Mouse (Mus musculus): ENCODE measurements around the gene Suclg1.

Gene Suclg1

DNA sequence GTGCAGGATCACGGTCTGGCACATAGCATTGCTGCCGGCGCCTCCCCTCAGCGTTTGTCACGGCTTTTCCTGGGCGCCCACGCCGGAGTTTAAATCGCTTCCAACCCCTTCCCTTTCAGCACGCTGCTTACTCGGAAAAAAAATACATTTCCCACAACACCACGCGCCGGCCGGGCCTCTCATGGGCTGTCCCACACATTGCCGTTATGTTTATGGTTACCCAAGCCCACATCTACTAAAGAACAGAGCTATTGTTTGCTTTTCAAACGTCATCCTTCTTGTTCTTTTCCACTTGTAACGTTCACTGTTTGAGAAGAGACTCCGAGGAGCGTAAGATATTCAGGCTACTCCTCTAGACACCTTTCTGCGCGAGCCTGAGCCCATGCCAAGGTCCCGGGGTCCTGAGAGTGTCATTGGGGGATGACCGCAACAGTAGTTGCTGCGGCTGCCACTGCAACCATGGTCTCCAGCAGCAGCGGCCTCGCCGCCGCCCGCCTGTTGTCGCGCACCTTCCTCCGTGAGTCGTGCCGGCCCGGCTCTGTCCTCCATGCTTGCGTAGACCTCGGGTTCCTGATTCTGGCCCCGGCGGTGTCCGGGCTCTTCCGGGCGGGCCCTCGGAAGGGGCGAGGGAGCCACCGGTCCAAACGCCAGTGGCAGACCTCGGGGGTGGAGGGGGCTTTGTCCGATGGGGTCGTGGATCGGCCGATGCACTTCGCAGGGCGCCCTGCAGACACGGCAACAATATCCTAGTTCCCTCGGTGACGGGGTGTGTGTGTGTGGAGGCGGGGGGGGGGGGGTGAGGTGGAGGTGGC lies at the start of gene Suclg1:
TSS of gene Suclg1 (plus strand) at position 146 of the 812 bp plus-strand sequence.
- peak; percentile 88 for DNase-seq

DNA sequence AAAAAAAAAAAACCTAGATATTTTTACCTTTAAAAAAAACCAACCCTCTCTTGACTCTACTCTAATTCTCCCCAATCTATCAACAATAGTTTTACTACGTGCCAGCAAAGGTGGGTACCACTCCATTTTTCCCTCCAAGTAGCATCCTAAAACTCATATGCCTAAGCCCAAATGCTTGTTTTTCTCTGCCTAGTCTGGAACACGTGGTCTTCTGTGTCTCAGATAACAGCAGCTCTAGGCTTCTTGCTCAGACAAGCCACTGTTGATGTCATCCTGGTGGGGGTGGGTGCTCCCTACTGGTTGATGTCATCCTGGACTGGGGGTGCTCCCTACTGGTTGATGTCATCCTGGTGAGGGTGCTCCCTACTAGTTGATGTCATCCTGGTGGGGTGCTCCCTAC lies 44.5 kb upstream of the Suclg1 start:
- DNase-seq = no peak

DNA sequence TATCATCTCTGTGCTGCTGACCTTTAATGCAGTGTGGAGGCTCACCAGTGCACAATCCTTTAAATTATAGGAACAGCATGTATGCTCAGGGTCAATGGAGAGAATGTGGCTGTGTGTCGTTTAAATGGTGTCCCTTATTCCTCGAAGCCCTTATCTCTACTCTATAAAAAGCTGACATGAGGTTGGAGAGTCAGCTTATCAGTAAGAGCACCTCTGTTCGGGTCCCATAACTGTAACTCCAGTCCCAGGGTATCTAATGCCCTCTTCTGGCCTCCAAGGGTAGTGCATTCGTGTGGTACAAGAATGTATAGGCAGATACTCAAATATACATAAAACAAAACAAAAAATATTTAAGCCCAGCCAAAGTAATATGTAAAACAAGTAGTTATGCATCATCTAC lies 43.2 kb upstream of the Suclg1 start:
- DNase-seq = no peak

DNA sequence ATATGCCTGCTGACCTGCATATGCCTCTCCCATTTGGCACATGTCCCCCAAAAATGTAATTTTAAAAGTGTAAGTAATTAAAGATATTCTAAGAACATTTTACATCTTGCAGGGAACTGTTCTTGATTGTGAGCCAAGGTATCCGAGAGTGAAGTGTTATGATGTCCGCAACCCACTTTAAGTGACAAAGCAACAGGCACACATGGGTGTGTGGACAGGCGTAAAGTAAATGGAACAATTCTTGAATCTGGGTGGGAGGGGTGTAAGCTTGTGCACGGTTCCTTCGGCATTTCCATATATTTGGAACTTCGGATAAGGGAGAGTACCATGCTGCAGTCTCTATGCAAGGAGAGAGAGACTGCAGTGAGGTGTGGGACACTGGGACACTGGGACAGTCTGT lies 38.6 kb upstream of the Suclg1 start:
- no peak for DNase-seq

DNA sequence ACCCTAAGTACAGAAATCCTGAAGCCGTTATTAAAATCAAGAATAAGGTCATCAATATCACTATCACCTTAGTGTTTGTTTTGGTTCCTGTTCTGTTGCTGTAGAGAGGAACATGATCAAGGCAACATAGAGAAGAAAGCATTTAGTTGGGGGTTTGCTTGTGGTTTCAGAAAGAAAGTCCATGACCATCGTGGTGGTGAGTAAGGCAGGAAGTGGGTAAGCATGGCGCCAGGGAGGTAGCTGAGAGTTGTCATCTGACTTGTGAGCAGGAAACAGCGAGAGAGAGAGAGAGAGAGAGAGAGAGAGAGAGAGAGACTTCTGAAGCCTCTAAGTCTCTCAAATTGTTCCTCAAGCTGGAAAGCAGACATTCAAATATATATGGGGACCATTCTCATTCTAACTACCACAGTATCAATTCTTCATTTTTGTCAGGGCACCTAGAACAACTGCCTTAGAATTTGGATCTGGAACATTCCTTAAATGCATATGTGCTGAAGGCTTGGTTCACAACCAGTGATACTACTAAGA lies 37.7 kb upstream of the Suclg1 start:
- DNase-seq = no peak

DNA sequence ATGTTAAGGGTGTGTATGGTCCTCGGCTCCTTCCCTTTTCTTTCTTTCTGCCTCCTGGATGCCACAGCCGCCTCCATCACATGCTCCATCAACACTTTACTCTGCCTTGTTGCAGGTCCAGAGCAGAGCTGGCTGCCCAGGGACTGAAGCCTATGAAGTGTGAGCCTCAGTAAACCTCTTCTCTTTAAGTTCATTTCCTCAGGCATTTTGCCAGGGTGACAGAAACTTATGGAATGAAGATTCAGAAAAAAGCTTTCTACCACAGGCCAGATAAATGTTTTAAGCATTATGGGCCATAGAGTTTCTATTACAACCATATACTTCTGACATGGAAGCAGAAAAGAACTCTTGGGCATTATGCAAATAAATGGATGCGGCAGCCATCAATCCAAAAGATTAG lies 37.1 kb upstream of the Suclg1 start:
- no peak for DNase-seq

DNA sequence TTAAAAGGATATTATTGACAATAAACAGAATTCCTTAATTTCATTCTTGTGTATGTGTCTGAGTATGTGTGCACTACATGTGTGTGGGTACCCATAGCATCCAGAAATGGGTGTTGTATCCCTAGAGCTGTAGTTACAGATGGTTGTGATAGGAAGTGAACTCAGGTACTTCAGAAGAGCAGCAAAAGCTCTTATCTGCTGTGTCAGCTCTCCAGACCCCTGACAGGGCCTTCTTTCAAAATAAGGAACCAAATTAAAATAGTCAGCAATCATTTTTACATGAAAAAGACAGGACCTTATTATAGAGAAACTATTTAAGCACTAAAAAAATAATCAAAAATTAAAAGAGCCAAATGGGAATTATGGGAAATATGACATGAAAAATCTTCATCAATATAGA lies 36.6 kb upstream of the Suclg1 start:
- no peak for DNase-seq

DNA sequence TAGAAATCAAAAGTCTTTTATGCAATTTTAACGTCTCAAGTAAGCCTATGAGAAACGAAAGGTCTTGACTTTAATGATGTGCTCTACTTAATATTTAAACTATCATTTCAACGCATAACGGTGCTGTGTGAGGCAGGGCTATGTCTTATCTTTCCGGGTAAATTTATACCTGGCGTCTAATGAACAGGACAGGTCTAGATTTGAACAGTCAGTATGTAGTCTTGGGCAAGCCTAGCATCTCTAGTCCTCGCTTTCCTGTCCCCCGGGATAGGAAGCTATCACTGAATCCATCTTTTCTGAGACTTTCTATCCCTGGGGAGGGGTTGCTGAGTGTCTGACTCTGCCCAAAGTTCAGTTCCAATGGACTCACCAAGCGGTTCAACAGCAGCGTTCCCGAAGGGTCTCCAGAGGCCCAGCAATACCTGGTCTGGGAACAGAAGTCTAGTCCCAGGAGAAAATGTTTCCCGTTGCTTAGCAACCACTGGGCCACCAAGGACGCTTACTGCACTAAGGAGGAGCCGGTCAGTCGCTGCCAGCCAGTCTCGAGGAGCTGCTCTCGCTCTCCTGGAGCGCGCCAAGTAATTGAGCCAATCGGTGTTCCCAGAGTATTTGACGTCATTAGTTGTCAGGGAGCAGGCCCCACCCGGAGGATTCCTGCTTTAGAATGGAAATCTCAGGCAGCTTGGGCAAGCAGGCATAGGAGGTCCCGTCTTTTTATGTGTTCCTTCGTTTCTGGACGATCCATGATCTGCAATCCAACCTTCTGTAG lies 26.8 kb upstream of the Suclg1 start, which contains the start of gene Dnah6:
TSS of gene Dnah6 (minus strand) at position 463 of the 769 bp plus-strand sequence.
- DNase-seq = peak; percentile 93

DNA sequence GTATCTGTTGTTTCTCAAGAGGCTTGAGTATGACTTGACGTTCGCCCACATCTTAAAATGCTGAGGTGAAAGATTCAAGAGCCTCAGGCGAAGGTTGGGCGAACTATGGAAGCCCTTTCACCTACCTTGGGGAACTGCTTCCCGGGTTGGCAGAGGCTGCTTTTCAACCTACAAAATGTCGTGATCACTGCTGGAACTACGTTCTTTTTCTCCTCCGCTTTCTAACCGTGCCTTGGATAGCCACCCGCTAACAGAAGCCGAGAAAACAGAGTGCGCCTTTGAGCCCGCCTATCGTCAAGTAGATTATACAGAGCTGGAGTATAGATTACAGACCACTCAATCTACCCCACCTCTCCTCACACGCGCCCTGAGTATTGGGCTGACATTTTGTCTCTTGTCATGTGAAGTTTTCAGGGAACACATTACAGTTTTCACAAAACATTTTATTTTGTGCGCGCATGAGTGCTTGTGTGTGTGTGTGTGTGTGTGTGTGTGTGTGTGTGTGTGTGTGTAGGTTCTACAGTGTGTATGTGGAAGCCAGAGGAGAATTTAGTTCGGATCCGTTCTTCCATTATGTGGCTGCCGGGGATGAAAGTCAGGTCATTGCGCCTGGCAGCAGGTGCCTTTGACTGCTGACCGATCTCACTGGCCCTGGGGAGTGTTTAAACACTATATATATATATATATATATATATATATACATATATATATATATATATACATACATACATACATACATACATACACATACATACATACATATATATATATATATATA lies 26.0 kb upstream of the Suclg1 start:
- DNase-seq = no peak

DNA sequence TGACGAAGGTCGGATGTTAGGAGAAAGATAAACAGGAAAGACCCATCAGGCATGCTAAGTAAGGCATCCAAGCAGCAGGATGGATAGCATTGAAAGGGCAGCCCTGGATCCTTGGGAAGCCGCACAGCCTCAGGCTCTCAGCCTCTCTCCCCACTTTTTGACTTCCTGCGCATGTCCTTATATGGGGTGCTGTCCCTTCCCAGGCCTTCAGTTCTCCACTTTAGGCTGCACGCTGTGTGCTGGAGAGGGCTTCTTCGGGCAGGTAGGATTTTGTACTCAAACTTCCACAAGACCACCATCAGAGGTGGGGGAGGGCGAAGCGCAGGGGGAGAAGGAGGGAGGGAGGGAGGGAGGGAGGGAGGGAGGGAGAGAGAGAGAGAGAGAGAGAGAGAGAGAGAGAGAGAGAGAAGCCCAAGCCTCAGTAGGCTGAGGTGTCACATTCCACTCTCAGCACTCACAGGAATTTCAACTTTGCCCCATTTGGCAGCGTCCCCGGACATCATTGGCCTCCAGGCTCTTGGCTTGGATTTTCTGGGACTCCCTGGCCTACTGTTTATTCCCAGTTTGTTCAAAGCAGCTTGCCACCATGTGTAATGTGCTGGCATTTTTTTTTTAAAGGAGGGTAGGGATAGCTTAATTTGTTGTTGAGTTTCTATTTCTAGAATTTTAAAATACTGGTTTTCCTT lies 25.2 kb upstream of the Suclg1 start:
- peak; percentile 49 for DNase-seq

DNA sequence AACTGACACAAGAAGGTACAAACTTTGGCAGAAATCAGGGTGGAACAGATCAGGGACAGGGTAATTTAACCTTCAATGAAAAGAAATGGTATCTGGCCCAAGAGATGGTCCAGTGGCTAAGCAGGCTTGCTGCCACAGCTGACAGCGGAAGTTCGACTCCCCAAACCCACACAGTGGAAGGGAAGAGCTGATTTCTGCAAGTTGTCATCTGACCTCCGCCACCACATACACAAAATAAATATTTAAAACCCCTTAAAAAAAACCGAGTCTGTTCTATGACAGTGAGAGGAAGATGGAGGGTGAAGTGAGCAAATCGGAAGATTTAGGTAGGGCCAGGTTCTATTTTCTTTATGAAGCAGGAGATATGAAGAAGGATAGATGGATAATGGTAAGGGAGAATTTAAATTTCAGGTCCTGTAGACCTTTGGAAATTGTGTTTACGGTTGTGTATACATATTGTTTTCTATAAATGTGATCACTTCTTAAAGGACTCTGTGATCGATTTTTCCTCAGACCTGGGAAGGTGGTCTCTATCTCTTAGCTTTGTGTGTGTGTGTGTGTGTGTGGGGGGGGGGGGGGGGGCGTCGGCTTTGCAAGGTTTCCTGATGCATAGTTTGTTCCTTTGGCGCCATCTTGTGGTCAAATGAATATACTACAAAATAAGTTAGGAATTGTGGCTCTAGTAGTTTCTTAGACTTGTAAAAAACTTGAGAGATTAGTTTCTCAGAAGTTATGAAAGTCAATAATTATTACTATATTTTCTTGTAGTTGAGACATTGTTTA lies 20.6 kb upstream of the Suclg1 start:
- DNase-seq = no peak

DNA sequence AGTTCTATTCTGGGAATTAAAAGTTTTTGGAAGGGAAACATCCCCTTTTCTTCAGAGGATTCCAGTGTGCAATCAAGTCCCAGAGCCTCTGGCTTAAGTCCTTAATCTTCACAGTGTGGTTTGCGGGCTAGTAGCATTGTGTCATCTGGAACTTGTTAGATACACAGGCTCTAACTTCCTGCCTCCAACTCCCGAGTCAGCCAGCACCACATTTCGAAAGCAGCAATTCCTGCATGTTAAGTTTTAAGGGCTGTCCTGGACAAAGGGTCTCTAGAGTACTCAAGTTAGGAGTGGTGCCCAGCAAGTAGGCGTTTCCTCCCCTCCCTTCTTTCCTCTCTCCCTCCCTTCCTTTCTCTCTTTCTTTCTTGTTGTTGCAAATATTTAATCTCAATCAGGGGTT lies 19.8 kb upstream of the Suclg1 start:
- DNase-seq = no peak

DNA sequence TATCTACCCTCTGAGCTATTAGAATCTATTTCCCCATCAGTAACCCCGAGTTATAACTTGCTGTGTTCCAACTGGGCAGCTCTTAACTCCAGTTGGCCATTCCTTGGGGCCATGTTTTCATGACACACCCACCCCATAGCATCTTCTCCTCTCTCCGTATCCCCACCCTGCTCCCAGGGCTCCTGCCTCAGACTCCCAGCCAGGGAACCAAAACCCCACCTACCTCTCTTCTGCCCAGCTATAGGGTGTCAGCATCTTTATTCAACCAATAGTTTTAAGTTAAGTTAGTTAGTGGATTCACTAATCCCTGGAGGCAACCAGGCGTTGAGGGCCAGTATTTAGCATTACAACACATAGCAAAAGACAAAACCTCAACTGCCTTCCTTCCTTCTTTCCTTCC lies 19.3 kb upstream of the Suclg1 start:
- no peak for DNase-seq

DNA sequence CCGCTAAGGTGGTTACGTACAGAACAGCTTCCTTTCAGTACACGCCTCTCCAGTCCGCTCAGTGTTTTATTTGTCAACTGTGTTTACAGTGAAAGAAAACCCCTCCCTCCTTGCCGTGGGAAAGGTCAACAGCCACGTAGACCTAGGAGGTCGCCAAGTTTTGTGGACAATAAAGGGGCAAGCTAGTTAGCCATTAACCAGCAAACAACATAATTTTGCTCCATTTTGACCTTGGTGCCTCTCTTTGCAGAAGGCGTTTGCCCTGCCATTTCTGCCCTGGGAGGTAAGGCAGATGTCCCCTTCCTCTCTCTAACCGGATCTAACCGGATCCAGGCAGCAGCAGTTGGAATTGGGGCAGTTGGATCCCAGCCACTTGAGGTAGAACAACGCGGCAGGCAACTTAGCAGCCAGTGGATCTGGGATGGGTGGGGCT lies 16.0 kb upstream of the Suclg1 start:
- DNase-seq = no peak

DNA sequence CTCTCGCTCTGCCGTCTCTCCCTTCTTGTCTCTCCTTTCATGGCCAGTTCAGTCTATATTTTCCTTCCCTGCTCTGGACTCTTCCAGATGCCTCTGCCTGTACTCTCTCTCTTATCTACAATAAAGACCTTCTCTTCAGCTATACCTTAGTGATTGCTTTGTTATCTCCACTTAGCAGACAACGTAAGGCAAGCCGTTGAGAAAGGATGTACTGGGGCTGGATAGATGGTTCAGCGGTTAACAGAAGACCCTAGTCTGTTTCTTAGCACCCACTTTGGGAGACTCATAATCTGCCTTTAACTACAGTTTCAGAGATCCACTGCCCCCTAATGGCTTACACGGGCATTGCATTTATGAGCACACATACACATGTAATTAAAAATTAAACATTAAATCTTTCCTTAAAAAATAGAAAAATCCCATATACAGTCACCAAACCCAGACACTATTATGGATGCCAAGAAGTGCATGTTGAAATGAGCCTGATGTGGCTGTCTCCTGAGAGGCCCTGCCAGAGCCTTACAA lies 14.9 kb upstream of the Suclg1 start:
- DNase-seq = no peak

DNA sequence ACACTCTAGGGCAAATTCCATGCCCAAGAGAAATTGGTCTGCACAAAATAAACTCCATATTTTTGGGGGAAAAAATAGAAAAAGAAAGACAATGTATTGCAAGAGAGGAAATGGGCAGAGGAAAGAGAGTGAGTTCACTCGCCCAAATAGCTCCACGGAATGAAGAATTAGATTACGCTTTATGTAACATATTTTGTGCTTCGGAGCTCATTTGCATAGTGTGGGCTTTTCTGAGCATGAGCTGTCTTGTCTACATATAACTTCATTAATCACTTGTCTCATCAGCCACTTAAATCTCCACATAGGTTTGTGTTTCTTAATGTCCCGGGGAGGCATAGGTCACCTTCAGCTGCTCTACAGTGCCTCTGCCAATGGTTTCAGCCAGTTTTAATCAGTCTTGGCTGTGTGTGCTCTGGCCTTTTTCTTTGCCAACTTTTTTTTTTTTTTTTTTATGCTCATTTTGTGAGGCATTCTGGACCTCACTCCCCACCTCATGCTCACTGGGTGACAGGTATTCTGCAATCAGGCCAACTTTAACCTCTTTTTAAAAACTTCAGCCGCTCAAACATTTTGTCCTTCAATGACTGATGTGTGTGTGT lies 13.8 kb upstream of the Suclg1 start:
- no peak for DNase-seq

DNA sequence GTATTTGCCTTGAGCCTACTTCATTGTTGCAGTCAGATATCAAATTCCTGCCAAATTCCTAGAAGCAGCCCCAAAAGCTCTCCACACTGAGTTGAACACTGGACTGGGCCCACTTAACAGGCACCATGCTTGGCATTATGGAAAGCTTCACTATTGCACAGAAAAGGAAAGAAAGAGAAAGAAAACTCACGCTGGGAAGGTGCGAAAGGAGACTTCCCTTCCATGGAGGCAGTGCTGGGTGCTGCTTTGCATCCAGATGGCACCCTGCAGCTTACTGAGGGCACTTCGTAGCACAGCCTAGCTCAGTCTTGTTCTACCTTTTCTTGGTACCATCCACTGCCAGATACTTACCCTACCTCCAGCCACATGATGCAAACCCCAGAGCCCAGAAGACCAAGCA lies 12.5 kb upstream of the Suclg1 start:
- no peak for DNase-seq

DNA sequence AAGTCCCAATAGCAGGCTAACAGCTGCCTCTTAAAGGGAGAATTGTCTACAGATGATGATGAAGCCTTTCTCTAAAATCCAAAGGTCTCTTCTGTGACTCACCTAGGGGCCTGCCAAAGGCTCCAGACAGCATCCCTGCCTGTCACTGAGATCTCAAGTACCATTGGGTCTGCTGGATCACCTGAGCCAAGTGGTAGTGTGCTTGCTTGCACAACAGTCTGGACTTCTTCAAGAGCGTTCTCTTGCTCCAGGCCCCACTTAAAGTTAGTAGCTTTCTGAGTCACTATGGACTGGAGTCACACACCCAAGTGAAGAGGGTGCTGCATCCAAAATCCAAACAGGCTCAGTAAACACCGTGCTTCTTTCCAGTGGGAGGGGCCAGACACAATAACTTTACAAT lies 1.4 kb upstream of the Suclg1 start:
- peak; percentile 21 for DNase-seq

DNA sequence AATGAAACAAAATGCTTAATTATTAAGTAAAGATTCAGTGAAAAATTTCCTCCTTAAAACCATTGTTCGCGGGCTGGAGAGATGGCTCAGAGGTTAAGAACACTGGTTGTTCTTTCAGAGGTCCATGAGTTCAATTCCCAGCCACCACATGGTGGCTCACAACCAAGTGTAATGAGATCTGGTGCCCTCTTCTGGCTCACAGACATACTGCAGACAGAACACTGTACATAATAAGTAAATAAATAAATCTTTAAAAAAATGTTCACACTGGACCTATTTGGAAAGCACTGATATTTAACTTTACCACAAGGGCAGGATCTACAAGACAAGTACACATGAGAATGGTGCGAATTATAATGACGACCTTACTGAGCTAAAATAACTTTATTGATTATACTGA lies 730 bp upstream of the Suclg1 start:
- peak; percentile 27 for DNase-seq

DNA sequence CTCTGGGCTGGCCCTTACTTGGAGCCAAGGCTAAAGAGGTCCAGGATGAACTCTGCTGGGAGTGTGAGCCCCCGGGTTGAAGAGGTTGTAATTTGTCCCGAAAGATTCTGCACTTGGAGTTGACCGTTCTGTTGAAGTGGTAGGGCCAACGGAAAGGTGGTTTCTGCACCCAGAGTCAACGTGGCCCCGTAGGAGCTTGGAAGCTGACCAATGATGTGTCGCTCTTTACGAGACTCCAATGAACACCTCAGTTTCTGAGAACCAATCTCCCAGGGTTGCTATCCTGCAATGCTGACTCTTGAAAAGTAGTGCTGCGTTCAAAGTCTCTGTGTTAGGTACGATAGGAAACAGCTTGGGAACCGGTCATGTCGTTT lies 854 bp downstream of the Suclg1 start:
- DNase-seq = peak; percentile 66

DNA sequence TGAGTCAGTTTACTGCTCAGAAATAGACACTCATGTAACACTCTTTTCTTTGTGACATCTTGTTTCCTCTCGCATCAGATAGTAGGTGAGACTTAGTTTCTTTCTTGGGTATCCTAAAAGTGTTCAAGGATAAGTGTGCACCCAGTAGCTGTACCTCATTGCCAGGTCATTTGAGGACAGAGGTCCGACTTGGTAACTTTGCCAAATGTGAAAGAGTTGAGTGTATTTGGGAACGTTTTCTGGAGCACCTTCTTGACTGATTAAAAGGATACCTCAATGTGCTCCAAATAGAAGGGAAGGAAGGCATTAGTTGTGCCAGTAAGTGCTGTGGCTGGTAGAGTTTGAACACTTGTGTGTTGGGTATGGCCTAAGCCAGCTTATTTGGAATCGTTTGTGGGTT lies 1.7 kb downstream of the Suclg1 start:
- no peak for DNase-seq
